Mouse (Mus musculus) layer of hippocampus, adult 8-10 months (tissue): ENCODE data around the gene Gm45902. TPM values are rescaled to one million over a fixed set of nuclear protein-coding genes. Genes with fewer than 3 reads are reported as not detected.

Source experiments
- DNase-seq, 2 experiments: peaks; one replicate each; pipeline ENCODE4 v3.0.0; 2022; ENCODE audit warnings: low spot score in 2 of 2
- total RNA-seq, 4 experiments: library from RNA; stranded (reverse); gene quantifications; 2 replicates each; pipeline ENCODE4 v1.2.4; 2022

Gm45902 gene
- 1 to 10 TPM; 5.3 to 7.3 (median 5.8) TPM for total RNA-seq

- peak; percentile 98 to 99 for DNase-seq
Observed at GRCm38 (mm10) chr2:3512552-3513454, at the start of gene Gm45902, which contains the start of the genes Hspa14 and Cdnf. Gene Gm45902, minus strand, starts transcription at chr2:3512790. Gene Hspa14, minus strand, starts transcription at chr2:3512814. Gene Cdnf, plus strand, starts transcription at chr2:3513030.

- DNase-seq = peak in 1 of 2 experiments; percentile 52
Observed at GRCm38 (mm10) chr2:3546588-3546987, 34.0 kb upstream of the Gm45902 start.

- DNase-seq = no peak
Observed at GRCm38 (mm10) chr2:3546055-3546454, 33.5 kb upstream of the Gm45902 start.

- DNase-seq = no peak
Observed at GRCm38 (mm10) chr2:3541307-3542079, 28.9 kb upstream of the Gm45902 start.

GRCm38 (mm10) chr2:3526288-3526687 lies 13.7 kb upstream of the Gm45902 start:
- no peak for DNase-seq

GRCm38 (mm10) chr2:3522558-3522957 lies 10.0 kb upstream of the Gm45902 start:
- DNase-seq = no peak

GRCm38 (mm10) chr2:3512076-3512475 lies 514 bp downstream of the Gm45902 start:
- peak; percentile 9 to 13 for DNase-seq

GRCm38 (mm10) chr2:3500886-3501285 lies 11.7 kb downstream of the Gm45902 start:
- no peak for DNase-seq

- DNase-seq = no peak
Observed at GRCm38 (mm10) chr2:3499543-3499942, 13.0 kb downstream of the Gm45902 start.

- DNase-seq = no peak
Observed at GRCm38 (mm10) chr2:3493833-3494409, 18.7 kb downstream of the Gm45902 start.

- no peak for DNase-seq
Observed at GRCm38 (mm10) chr2:3489816-3490215, 22.8 kb downstream of the Gm45902 start.

GRCm38 (mm10) chr2:3480239-3480638 lies 32.4 kb downstream of the Gm45902 start:
- DNase-seq = no peak

- DNase-seq = no peak
Observed at GRCm38 (mm10) chr2:3475746-3476251, 36.8 kb downstream of the Gm45902 start.

GRCm38 (mm10) chr2:3474861-3475283 lies 37.7 kb downstream of the Gm45902 start, which contains the start of gene Suv39h2:
Gene Suv39h2, minus strand, starts transcription at chr2:3475031.
- DNase-seq = peak; percentile 89 to 93

GRCm38 (mm10) chr2:3474361-3474805 lies 38.2 kb downstream of the Gm45902 start:
- peak; percentile 27 to 54 for DNase-seq

- no peak for DNase-seq
Observed at GRCm38 (mm10) chr2:3473891-3474290, 38.7 kb downstream of the Gm45902 start.

GRCm38 (mm10) chr2:3456590-3456989 lies 56.0 kb downstream of the Gm45902 start:
- DNase-seq = no peak
